In the genomic region with DNA sequence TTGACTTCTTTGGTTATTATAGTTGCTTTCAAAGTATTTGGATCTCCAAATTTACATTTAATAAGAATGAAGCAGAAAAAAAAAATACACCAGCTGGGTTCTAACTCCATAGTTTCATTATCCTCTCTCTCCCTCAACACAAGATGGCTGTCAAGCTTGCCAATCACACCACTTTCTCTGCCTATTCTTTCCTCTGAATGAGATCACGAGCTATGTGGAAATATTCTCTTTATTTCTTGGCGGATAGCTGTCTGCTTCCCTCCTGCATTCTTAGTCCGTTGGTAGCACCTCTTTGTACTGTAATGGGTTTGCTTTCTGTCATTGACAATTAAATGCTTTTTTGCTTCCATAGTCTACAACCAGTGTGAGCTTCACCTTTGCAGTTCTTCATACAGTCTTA, we compare ENCODE assay signal across 28 mouse cellular contexts.
"Had no signal": no experiment of that assay in that cellular context is flagged by ENCODE, and none has a peak within 500 bp of the region (broad histone marks: within the 10 kb centered on the region; RNA-seq: fewer than 3 reads in every experiment).

No protein-coding gene starts in this region.

- H3K4me1 ChIP-seq: heart, embryonic 10.5 days; heart, embryonic 12.5 days; hindbrain, embryonic 10.5 days; hindbrain, embryonic 13.5 days; hindbrain, embryonic 15.5 days; kidney, embryonic 15.5 days; limb, embryonic 10.5 days; limb, embryonic 12.5 days; liver, embryonic 13.5 days; liver, embryonic 15.5 days had no signal

- H3K9me3 ChIP-seq: heart, embryonic 10.5 days; heart, embryonic 12.5 days; hindbrain, embryonic 10.5 days; hindbrain, embryonic 13.5 days; hindbrain, embryonic 15.5 days; kidney, embryonic 15.5 days; limb, embryonic 10.5 days; limb, embryonic 12.5 days; liver, embryonic 13.5 days; liver, embryonic 15.5 days had no signal

- H3K27me3 ChIP-seq: heart, embryonic 12.5 days; hindbrain, embryonic 13.5 days; hindbrain, embryonic 15.5 days; kidney, embryonic 15.5 days; limb, embryonic 12.5 days; liver, embryonic 13.5 days; liver, embryonic 15.5 days had no signal

- H3K9ac ChIP-seq: heart, embryonic 12.5 days; hindbrain, embryonic 13.5 days; hindbrain, embryonic 15.5 days; kidney, embryonic 15.5 days; limb, embryonic 12.5 days; liver, embryonic 13.5 days; liver, embryonic 15.5 days; liver, postnatal 0 days had no signal

- H3K36me3 ChIP-seq: heart, embryonic 10.5 days; heart, embryonic 12.5 days; hindbrain, embryonic 10.5 days; hindbrain, embryonic 13.5 days; hindbrain, embryonic 15.5 days; kidney, embryonic 15.5 days; limb, embryonic 10.5 days; limb, embryonic 12.5 days; liver, embryonic 13.5 days; liver, embryonic 15.5 days had no signal

- H3K4me3 ChIP-seq: gastrocnemius, adult 2 months; heart, embryonic 10.5 days; heart, embryonic 12.5 days; hindbrain, embryonic 10.5 days; hindbrain, embryonic 13.5 days; hindbrain, embryonic 15.5 days; kidney, embryonic 15.5 days; left cerebral cortex, adult 2 months; limb, embryonic 10.5 days; limb, embryonic 12.5 days; liver, embryonic 13.5 days; liver, embryonic 15.5 days had no signal

- H3K4me2 ChIP-seq: heart, embryonic 12.5 days; hindbrain, embryonic 13.5 days; hindbrain, embryonic 15.5 days; kidney, embryonic 15.5 days; limb, embryonic 12.5 days; liver, embryonic 11.5 days; liver, embryonic 13.5 days; liver, embryonic 15.5 days had no signal

- DNase-seq: gastrocnemius, adult 2 months; gastrocnemius, postnatal 10 days; gastrocnemius, postnatal 25 days; heart, adult 18-20 months; heart, postnatal 10 days; heart, postnatal 4 days; kidney, adult 11 months; kidney, adult 2 months; kidney, adult 9 months; kidney, postnatal 14 days; kidney, postnatal 36 days; liver; liver, embryonic 13.5 days; liver, postnatal 0 days had no signal

- ATAC-seq: hindbrain, postnatal 0 days; intestine, embryonic 16.5 days; liver, postnatal 0 days had no signal

- H3K27ac ChIP-seq: gastrocnemius, adult 2 months; heart, embryonic 10.5 days; hindbrain, embryonic 10.5 days; hindbrain, embryonic 13.5 days; hindbrain, embryonic 15.5 days; hindbrain, postnatal 0 days; kidney, embryonic 15.5 days; kidney, postnatal 0 days; left cerebral cortex, adult 2 months; limb, embryonic 10.5 days; limb, embryonic 12.5 days; liver, embryonic 13.5 days; liver, embryonic 15.5 days had no signal
